25 mouse cellular contexts compared by ENCODE assay signal in genomic region chr17:31597957-31598356, GRCm38 (mm10). TPM values are rescaled to one million over a fixed set of nuclear protein-coding genes. Genes with fewer than 3 reads are reported as not detected.
"Had no signal": no experiment of that assay in that cellular context is flagged by ENCODE, and none has a peak within 500 bp of the region (broad histone marks: within the 10 kb centered on the region; RNA-seq: fewer than 3 reads in every experiment).

No protein-coding gene starts in this region.

- H3K9me3 ChIP-seq: limb, embryonic 10.5 days; limb, embryonic 13.5 days; liver, embryonic 12.5 days; liver, embryonic 15.5 days; lung, embryonic 15.5 days; megakaryocyte, embryonic 14.5 days; midbrain, embryonic 10.5 days; midbrain, embryonic 13.5 days; neural tube, embryonic 13.5 days; stomach, embryonic 15.5 days had no signal

- ATAC-seq: hindbrain, postnatal 0 days; inflammation-experienced regulatory T-cells, adult 6 months; intestine, embryonic 16.5 days; liver, embryonic 12.5 days; midbrain, embryonic 13.5 days; midbrain, embryonic 16.5 days had no signal

- H3K4me2 ChIP-seq: limb, embryonic 13.5 days; liver, embryonic 12.5 days; liver, embryonic 15.5 days; lung, embryonic 15.5 days; midbrain, embryonic 13.5 days; neural tube, embryonic 13.5 days; stomach, embryonic 15.5 days had no signal

- H3K4me3 ChIP-seq: limb, embryonic 10.5 days; limb, embryonic 13.5 days; liver, embryonic 12.5 days; liver, embryonic 15.5 days; lung, embryonic 15.5 days; megakaryocyte, embryonic 14.5 days; midbrain, embryonic 10.5 days; midbrain, embryonic 13.5 days; myocyte; neural tube, embryonic 13.5 days; stomach, embryonic 15.5 days had no signal

- H3K9ac ChIP-seq: limb, embryonic 13.5 days; liver, embryonic 12.5 days; liver, embryonic 15.5 days; lung, embryonic 15.5 days; midbrain, embryonic 13.5 days; neural tube, embryonic 13.5 days; stomach, embryonic 15.5 days had no signal

- H3K27me3 ChIP-seq: limb, embryonic 13.5 days; liver, embryonic 12.5 days; liver, embryonic 15.5 days; lung, embryonic 15.5 days; megakaryocyte, embryonic 14.5 days; midbrain, embryonic 13.5 days; neural tube, embryonic 13.5 days; stomach, embryonic 15.5 days had no signal

- DNase-seq: liver; lung, adult 18-20 months; lung, postnatal 10 days; lung, postnatal 36 days; right cerebral cortex, adult 18-20 months; right cerebral cortex, postnatal 14 days; right cerebral cortex, postnatal 4 days; spleen, adult 18-20 months; thymus, postnatal 36 days had no signal

- H3K27ac ChIP-seq: hindbrain, postnatal 0 days; limb, embryonic 10.5 days; limb, embryonic 13.5 days; liver, embryonic 12.5 days; liver, embryonic 15.5 days; lung, embryonic 15.5 days; midbrain, embryonic 10.5 days; midbrain, embryonic 13.5 days; neural tube, embryonic 13.5 days; stomach, embryonic 15.5 days had no signal

- H3K4me1 ChIP-seq: limb, embryonic 10.5 days; limb, embryonic 13.5 days; liver, embryonic 12.5 days; liver, embryonic 15.5 days; lung, embryonic 15.5 days; megakaryocyte, embryonic 14.5 days; midbrain, embryonic 10.5 days; midbrain, embryonic 13.5 days; stomach, embryonic 15.5 days had no signal

RNA-seq across cellular contexts. Expression of gene Cbs, which starts 39.1 kb away (rescaled TPM):
- total RNA-seq: monocyte, adult 5-6 weeks had no signal
